Mouse (Mus musculus): ENCODE measurements at regions not wholly inside any gene's neighbourhood (a gene's known extent, or its start where the extent isn't known, plus 50 kb on each side); places are given as distances from the start of the nearest gene placed in this dataset.
A peak's percentile ranks its signal among the peaks of the same experiment; 100 is the strongest.

DNA sequence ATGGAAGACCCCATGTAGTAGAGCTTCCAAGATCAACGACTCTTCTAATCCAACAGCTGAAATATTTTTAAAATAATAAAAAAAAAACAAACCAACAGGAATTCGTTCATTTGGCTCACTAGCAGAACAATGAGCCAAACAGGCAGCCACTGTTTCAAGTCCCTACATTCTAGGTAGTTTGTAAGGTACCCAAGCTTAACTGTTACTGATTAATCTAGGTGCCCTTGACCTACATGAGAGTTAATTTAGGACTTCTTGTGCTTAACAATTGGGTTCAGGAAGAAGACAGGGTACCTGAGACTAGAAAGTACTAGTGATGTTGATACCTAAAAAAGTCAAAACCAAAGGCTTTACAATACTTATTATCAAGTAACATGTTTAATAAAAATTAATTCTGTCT, 381.2 kb upstream of the Jag1 start:
- DNase-seq (ENCODE audit: extremely low spot score in 1 of 2, low spot score in 1 of 2) = no peak

DNA sequence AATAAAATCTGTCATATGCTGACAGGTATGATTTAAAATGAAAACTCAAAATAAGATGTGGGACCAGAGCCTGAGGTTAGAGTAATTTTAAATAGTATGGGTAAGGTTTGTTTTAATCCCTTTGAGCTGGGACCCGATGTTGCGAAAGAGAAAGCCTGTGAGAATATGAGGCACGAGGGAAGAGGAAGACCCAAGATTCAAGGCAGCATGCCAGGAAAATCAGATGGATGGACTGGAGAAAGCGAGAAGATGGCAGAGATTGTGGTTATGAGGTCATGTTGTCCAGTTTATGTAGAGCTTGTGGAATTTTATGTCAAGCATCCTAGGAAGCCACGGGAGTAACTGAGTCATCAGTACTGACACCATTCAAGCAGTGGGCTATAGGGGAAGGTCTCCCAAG, 377.2 kb upstream of the Jag1 start:
- no peak for DNase-seq (ENCODE audit: extremely low spot score in 1 of 2, low spot score in 1 of 2)

DNA sequence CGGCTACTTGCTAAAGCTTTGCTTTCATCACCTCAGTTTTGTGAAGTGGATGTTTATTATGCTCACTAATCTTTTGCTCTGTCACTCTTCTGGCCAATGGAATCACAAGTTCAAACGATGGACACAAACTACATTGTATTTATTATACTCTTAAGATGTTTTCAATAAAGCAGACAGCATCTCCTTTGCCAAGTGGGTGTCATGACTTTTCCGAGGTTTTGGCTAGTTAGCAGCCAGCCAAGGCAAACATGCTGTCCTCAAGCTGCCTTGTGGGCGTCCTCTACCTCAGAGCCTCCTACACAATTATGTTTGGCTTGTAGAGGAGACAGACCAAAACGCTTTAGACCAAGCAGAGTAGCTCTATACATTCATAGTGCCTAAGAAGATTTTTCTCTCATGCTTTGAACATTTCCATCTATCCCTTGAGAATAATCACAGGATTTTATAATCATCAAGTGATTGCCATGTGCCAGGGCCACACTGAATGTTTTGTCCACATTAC, 372.8 kb upstream of the Jag1 start:
- no peak for DNase-seq (ENCODE audit: extremely low spot score in 1 of 2, low spot score in 1 of 2)

DNA sequence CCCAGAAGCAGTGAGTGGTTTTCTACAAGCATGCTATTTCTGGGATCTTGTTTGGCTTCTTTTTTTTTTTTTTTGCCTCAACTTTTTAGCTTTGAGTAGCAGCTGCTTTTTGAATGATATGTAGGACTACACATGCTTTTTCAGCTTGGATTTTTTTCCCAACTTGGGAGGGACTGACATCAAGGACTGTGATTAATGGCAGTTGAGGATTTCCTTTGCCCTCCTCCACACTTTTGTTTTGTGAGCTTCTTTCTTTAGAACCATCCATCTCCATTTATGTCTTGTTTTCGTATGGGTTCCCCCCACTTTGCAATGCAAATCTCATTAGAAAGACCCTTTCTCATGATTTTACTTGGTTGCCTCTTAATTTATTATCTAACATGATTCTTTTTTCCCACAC, 352.3 kb upstream of the Jag1 start:
- DNase-seq (ENCODE audit: extremely low spot score in 1 of 2, low spot score in 1 of 2) = no peak

DNA sequence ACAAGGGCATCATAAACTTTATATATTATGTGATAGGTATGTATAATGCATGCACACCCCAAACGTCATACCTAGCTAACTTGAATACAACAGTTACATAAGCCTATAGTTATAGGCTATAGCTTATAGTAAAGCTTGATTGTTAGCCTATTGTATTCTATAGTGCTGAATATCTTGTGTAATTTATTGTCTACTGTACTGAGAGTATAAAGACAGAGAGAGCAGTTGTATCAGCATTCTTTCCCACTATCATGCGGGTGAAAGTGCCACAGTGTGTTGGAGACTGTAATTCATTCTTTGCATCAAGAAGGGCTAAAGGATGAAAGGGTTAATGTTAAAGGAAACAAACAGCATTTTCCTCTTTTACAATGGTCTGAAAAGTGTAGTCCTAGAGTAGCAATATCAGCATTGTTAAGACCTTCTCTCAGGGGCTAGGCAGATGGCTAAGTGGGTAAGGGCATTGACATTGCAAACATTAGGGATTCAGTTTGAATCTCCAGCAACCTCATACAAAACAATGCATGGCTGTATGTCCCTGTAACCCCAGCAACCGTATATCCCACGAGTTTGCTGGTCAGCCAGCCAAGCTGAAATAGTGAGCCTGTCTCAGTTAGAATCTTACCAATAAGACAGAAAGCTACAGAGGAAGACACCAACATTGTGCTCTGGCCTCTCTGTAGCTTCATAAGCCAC, 340.8 kb upstream of the Jag1 start:
- DNase-seq (ENCODE audit: extremely low spot score in 1 of 2, low spot score in 1 of 2) = no peak

DNA sequence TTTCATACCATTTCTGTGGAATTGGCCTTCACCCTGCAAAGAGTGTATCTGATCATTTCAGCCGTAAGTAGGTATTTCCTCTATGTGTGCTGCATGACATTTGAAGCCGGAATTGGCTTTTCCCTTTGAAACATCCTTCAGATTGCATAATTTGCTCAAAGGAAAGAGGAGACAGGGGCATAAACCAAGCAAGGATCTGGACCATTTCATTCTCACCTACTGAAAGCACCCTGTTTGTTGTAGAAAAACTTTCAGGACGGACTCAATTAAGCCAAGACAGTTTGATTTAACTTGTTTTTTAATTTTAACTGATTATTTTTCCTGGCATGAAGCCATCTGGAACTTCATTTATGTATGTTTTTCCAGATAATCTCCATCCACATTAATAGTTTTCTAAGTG, 340.0 kb upstream of the Jag1 start:
- no peak for DNase-seq (ENCODE audit: extremely low spot score in 1 of 2, low spot score in 1 of 2)

DNA sequence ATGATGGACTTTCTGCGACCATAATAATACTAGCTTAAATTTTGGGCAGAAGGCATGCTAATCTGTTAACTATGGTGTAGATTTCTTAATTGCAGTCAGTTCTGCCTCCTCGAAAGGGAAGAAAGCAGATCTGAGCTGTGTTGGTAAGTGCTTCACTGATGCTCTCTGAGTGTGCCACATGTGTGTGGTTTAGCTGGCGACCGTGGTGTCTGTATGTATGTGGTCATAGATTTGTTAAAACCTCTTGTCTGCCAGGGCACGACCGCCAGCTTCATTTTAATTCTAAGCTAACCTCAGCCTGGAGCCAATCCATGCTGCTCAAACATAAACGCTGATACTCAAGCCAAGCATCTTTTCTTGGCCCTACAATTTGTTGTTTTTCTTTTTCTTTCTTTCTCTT, 330.5 kb upstream of the Jag1 start:
- no peak for DNase-seq (ENCODE audit: extremely low spot score in 1 of 2, low spot score in 1 of 2)

DNA sequence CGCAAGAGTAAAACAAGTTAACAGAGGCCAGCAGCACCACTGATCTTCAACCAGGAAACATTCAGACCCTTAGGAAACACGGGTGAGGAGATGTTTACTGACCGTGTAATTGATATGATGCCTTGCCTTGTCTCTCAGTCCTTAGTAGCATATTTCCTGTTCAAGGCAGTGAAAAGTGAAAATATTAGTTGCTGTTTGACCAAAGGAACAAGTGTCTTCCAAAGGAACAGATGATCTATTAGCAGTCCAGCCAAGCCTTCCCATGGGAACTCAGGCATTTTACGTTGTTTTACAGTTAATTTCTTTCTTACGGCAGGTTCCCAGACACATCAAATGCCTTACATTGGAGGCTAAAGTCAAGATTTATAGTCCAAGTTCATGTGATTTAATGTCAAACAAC, 321.3 kb upstream of the Jag1 start:
- DNase-seq (ENCODE audit: extremely low spot score in 1 of 2, low spot score in 1 of 2) = no peak

DNA sequence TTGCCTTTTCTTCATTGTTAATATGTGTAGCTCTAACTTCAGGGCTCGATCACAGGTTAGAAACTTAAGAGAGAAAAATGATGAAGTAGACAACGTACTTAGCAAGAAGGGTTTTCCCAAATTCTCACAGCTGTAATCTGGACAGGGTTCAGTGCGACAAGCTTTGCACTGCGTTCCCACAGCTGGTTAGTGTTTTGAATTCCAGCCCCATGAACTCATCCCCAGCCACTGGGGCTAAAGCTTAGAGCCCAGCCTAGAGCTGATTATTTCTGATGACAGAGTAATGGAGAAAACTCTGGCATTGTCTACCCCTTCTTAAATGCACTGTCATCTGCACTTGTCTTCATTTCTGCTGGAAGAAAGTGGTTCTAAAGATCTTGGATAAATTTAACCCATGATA, 319.7 kb upstream of the Jag1 start:
- DNase-seq (ENCODE audit: extremely low spot score in 1 of 2, low spot score in 1 of 2) = no peak

DNA sequence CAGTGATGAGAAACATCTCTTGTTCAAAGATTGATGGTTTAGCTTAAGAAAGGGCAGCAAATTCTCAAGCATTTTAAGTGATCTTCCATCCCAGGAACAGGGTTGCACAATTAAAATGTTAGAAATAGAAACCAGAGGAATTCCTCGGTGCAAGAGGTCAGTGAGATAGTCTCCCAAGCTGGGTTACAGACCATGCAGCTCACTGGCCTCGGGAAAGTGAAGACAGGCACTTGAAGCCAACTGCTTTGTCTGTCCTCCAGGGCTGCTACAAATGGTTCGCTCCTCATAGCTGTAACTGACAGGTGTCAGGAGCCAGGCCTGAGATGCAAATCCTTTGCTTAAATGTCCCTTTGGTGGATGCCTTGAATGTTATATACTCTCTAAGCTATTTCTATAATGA, 306.2 kb upstream of the Jag1 start:
- DNase-seq (ENCODE audit: extremely low spot score in 1 of 2, low spot score in 1 of 2) = no peak

DNA sequence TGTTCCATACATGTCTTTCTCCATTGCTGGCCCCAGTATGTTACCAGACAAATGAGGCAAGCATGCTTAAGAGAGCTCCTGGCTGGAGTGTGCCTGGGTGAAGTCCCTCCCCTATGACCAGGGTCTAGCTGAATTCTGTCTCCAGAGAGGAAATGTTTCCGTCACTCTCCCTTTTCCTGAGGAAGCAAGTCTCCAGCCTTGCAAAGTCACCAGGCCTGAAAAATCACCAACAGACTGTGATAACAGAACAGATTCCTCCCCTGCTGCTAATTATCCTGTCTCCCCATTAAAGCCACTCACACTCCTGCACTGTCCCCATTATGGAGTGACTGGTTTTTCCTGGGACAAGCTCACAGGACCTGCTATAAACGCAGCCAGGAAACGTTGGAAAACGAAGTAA, 303.2 kb upstream of the Jag1 start:
- no peak for DNase-seq (ENCODE audit: extremely low spot score in 1 of 2, low spot score in 1 of 2)

DNA sequence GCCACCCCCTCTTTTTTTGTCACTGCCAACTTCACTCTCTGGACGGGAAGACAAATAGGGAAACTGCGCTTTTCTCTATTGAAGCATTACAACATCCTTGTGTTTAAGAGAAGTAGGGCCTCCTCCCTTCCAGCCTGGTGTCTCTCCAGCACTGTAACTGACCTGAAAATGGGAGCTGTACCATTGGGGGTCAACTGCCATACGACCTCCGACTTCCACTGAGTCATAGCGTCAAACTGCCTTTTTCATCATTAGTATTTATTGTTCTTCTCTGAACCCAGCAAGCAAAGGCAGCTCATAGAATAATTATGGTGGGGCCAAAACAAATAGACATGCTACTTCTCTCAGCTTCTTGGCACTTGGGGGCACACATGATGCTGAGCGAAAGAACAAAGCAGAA, 301.2 kb upstream of the Jag1 start:
- no peak for DNase-seq (ENCODE audit: extremely low spot score in 1 of 2, low spot score in 1 of 2)

DNA sequence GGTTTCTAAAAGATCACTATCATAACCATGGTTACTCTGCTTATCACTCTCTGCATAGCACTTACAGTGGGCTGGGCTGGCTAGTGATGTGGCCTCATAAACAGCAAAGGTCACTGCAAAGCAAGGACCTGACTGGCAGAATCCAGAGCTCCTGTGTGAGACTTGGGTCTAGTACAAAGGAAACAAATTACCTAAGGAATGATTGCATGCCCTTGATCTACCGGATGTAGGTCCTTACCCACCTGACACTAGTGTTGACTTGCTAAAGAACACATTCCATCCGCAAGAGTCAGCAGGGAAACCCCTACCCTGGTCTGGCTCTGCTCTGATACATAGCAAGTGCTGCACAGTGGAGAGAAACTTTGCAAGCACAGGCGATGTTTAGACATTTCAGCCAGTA, 297.0 kb upstream of the Jag1 start:
- DNase-seq (ENCODE audit: extremely low spot score in 1 of 2, low spot score in 1 of 2) = no peak

DNA sequence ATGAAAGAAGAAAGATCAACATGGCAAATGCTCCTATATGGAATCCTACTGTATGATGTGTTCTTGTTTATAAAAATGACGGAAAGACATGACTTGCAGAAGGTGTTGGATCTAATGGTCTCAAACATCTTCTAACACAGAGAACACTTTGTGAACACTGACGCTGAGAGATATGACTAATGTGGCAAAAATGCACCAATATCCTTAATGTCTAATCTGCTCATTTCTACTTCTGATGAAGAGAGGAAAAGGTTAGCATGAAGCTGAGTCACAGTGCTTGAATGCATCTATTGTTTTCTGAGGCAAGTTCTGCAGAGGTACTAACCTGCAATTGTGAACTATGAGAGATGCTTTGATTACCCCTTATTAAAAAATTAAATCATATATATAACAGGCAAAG, 293.2 kb upstream of the Jag1 start:
- DNase-seq (ENCODE audit: extremely low spot score in 1 of 2, low spot score in 1 of 2) = no peak

DNA sequence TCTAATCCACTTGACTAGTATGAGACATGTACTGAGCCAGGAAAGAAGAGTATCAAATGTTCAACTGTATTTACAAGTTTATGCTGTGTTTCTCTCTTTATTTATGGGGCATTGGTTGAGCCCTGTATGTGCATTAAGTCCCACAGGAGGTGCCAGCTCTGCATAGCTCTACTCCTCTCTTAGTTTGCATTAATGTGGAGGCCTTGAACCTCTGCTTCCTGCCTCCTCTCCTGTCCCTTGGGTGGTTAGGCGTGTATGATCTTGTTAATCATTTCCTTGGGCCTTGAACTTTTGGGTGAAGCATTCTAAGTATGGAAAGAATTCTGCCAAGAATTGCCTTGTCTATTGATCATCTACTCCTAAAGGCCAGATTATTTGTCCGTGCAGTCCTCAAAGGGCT, 291.9 kb upstream of the Jag1 start:
- DNase-seq (ENCODE audit: extremely low spot score in 1 of 2, low spot score in 1 of 2) = no peak

DNA sequence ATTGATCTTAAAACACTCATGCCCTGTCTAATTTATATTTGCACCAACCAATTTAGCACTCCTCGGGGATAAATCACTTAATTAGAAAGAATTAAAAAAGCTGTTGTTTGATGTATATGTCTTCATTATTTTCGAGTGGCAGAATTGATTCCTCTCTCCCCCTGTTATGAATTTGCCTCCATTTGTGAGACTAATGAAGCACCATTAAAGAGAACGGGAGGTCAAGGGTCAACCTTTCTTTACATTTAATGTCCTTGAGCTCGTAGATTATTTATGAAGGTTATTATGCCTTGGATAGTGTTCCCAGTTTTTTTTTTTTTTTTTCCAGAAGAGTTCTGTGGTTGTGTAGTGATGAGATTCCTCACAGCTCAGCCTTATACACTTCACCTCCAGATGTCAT, 277.0 kb upstream of the Jag1 start:
- DNase-seq (ENCODE audit: extremely low spot score in 1 of 2, low spot score in 1 of 2) = no peak

DNA sequence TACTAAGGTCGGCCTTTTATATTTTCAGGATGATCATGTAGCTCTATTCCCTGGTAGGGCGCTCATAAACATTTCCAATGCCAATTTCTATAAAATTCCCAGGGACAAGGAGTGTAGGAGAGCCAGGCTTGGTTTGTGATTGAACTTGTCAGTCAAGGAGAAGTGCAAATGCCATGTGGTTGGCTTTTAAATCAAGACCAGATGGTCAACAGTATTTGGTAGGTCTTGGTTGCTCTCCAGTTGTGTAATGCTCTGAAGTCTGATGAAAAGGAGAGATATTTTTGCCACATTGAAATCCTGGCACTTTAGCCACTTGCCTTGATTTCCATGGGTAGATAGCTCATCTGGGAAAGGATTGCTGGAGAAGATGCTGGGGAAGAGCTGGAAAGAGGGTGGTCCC, 263.4 kb upstream of the Jag1 start:
- DNase-seq (ENCODE audit: extremely low spot score in 1 of 2, low spot score in 1 of 2) = no peak

DNA sequence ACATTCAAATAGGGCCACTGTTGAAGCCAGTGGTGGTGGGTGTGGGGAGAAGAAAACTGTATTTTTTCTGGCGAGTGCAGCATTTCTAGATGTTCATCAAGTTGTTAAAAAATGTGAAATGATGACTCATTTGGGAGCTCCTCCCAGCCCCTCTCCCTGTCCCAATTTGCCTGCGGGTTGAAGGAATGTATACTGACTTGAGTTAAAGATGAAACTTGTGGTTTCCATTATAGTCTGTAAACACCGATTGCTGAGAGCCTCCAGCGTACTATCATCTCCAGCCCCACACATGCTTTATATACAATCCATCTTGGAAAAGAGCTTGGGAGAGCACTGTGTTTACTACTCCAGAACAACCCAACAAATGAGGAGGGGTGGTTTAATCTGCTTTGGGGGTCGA, 258.9 kb upstream of the Jag1 start:
- DNase-seq (ENCODE audit: extremely low spot score in 1 of 2, low spot score in 1 of 2) = no peak

DNA sequence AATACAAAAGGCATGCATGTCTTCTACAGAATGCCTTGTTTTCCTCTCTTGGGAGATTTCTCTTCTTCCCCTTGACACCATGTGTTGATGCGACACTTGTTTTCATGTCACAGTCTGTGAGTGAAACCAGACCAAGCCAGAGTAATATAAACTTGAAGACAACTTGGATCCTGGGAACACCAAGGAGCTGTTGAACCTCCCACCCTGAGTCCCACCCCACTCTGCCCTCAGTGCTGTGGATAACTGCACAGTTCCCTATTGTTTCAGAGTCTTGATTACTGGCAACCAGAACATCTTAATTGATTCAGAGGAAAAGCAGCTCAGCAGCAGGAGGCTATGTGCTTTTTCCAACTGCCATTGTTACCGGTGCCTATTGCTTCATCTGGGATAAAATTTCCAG, 254.6 kb upstream of the Jag1 start:
- no peak for DNase-seq (ENCODE audit: extremely low spot score in 1 of 2, low spot score in 1 of 2)

DNA sequence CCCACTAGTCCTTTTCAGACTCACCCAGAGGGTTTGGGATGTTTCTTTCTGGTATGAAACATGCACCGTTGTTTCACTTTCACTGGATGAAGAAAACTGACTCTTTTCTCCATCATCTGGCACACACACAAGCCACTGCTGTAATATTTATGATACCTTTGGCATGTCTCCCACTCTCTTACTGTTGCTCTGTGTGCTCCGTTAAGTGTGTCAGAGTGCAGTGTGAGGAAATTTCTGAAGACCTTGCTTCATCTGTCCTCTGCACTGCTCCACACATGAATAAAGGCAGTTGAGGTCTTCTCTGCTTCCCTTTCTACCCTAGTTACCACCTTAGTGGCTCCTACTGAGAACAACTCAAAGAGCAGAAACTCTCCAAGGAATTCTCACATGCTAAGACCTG, 246.6 kb upstream of the Jag1 start:
- no peak for DNase-seq (ENCODE audit: extremely low spot score in 1 of 2, low spot score in 1 of 2)

DNA sequence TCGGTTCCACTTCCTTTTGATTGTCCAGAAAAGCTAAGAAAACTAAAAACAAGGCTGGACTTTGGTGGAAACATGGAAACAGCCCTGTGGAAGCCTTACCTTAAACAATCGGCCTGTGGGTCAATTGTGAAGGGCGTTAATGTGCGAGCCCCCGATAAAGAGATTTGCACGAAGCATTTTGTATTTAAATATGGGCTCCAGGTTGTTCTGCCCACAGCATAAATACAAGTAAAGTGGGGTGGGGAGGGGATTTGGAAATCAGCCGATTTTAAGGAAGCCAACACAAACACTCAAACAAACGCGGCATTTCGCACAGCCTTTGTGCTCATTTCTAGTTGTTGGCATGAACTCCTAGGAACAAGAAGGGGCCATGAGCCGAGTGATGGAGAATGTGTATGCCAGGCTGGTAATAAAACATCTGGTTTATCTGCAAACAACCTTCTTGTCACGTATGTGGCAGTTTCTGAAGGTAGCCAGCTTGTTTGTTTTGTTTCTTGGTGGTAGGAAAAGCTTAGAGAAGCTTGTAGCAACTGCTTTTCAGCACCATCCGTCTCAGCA, 240.8 kb upstream of the Jag1 start:
- peak in 1 of 2 experiments; percentile 4 for DNase-seq (ENCODE audit: extremely low spot score in 1 of 2, low spot score in 1 of 2)

DNA sequence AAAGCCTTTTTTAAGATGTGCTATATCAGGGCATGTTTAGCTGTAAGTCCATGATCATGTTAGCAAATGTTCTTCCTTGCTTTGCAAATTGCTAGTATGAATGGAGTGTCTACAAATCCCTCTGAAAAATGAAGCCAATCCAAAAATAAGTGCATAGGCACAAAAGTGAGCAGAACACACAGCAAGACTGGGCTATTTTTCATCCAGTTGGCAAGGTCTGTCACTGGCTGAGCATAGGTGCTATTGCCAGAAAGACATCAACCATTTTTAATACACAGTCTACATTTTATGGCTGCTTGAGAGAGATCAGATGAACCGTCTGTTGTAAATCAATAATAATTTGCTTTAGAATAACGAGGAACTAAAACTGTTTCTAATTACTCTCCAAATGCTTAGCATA, 227.3 kb upstream of the Jag1 start:
- DNase-seq (ENCODE audit: extremely low spot score in 1 of 2, low spot score in 1 of 2) = no peak

DNA sequence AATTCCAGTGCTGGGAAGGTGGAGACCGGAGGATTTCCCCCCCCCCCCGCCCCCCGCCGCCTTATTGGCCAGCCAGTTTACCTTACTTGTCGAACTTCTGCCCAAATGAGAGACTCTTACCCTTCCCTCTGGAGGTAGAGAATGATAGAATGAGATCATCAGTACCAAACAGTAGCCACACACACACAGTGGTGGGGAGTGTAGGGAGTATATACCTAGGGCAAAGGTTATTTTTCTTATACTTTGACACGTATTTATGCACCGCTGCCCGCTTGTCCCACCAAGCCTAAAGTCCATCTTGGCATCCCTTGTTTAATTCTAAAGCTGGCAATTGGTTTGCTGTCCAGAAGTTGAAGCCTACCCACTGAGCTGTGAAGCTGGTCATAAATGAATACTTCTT, 213.6 kb upstream of the Jag1 start:
- no peak for DNase-seq (ENCODE audit: extremely low spot score in 1 of 2, low spot score in 1 of 2)
